Mouse (Mus musculus): ENCODE results near the gene Trim24.

The Trim24 gene

GRCm38 (mm10) chr6:37863961-37864730 is 6.5 kb upstream of the Trim24 start:
- no peak for DNase-seq

- peak; percentile 46 for DNase-seq
These were observed 683 bp downstream of the Trim24 start for GRCm38 (mm10) chr6:37871137-37871851.

- DNase-seq, result no peak
These were observed 2.2 kb downstream of the Trim24 start for GRCm38 (mm10) chr6:37872861-37873260.

- no peak for DNase-seq
These were observed 3.1 kb downstream of the Trim24 start for GRCm38 (mm10) chr6:37873731-37874130.

GRCm38 (mm10) chr6:37878206-37878605 is 7.6 kb downstream of the Trim24 start:
- no peak for DNase-seq

GRCm38 (mm10) chr6:37880586-37880985 is 10.0 kb downstream of the Trim24 start:
- DNase-seq, result peak; percentile 22

- no peak for DNase-seq
These were observed 23.0 kb downstream of the Trim24 start for GRCm38 (mm10) chr6:37893586-37893985.

- peak; percentile 44 for DNase-seq
These were observed 25.2 kb downstream of the Trim24 start for GRCm38 (mm10) chr6:37895646-37896435.

- no peak for DNase-seq
These were observed 29.6 kb downstream of the Trim24 start for GRCm38 (mm10) chr6:37900221-37900620.

GRCm38 (mm10) chr6:37901791-37902190 is 31.2 kb downstream of the Trim24 start:
- DNase-seq, result no peak

GRCm38 (mm10) chr6:37903810-37904209 is 33.2 kb downstream of the Trim24 start:
- DNase-seq, result no peak

- DNase-seq, result no peak
These were observed 42.9 kb downstream of the Trim24 start for GRCm38 (mm10) chr6:37913525-37913924.

GRCm38 (mm10) chr6:37925104-37925503 is 54.5 kb downstream of the Trim24 start:
- DNase-seq, result no peak

- no peak for DNase-seq
These were observed 56.1 kb downstream of the Trim24 start for GRCm38 (mm10) chr6:37926751-37927150.

- DNase-seq, result no peak
These were observed 65.9 kb downstream of the Trim24 start for GRCm38 (mm10) chr6:37936498-37936897.

- no peak for DNase-seq
These were observed 80.7 kb downstream of the Trim24 start for GRCm38 (mm10) chr6:37951306-37951705.

- DNase-seq, result no peak
These were observed 96.8 kb downstream of the Trim24 start for GRCm38 (mm10) chr6:37967386-37967785.

- DNase-seq, result no peak
These were observed 136.8 kb downstream of the Trim24 start for GRCm38 (mm10) chr6:38007459-38007858.

- DNase-seq, result no peak
These were observed 142.2 kb downstream of the Trim24 start for GRCm38 (mm10) chr6:38012829-38013228.
